Comparison of ENCODE assay signal across 9 mouse cellular contexts in the genomic region with DNA sequence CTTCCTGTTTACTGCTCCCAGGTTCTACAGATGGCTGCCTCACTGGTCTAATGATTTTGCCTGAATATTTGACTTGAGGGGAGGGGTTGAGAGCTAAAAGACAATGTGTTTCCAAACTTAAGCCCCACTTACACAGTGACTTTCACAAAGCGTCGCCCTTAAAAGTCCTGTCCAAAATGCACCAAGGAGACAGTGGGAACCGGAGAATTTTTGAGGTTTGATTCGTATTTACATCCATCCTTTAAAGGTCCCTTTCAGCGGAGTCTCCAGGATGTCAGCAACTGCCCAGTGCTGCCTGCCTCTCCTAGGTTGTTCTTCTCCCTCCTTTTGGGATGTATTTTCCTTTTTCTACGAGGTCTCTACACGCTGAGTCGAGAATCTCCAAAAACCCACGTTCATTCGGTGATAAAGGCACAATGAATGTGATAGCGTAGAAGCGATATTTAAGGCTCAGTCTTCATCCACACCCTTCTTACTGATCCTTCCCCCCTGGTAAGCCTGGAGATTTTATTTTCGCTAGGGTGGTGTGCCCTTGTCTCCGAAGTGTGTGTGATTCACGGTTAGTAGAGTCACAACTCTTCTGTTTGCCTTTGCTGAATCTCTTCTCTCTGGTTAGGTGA. TPM values are rescaled to one million over a fixed set of nuclear protein-coding genes. Genes with fewer than 3 reads are reported as not detected.
A peak's percentile ranks its signal among the peaks of the same experiment; 100 is the strongest.
DNase-seq lines count a peak whose midpoint lies in the region; ATAC-seq lines count a peak whose summit lies in the region.
"Had no signal": no experiment of that assay in that cellular context is flagged by ENCODE, and none has a peak within 500 bp of the region (broad histone marks: within the 10 kb centered on the region; RNA-seq: fewer than 3 reads in every experiment).

No protein-coding gene starts in this region.

- H3K4me3 ChIP-seq in kidney, embryonic 15.5 days (replicated peaks), result peak overlapping the region; percentile 62
- H3K4me3 ChIP-seq in midbrain, embryonic 14.5 days (replicated peaks; ENCODE audit: low read depth, low read length), result peak overlapping the region; percentile 69

- ATAC-seq in kidney, embryonic 15.5 days (replicated peaks; ENCODE audit: low FRiP score), result no peak
- no peak for ATAC-seq in midbrain, embryonic 14.5 days (ENCODE audit: low FRiP score, low TSS enrichment)

- WGBS in kidney, embryonic 15.5 days, result 2% methylated on average over 15 of the region's 15 CpGs
- under 1% methylated on average over 15 of the region's 15 CpGs for WGBS in midbrain, embryonic 14.5 days

- H3K4me1 ChIP-seq in kidney, embryonic 15.5 days, result peaks cover 68% of the 10 kb centered on the region
- peaks cover 29% of the 10 kb centered on the region for H3K4me1 ChIP-seq in midbrain, embryonic 14.5 days (ENCODE audit: control insufficient read depth, insufficient read depth, low read length)

- DNase-seq in kidney, postnatal 36 days, result no peak
- DNase-seq in embryo, embryonic 10 days (ENCODE audit: low spot score), result peak; percentile 19
- DNase-seq in forelimb bud, embryonic 11.5 days (ENCODE audit: low read depth, low spot score), result peak; percentile 12
- peak; percentile 38 for DNase-seq in midbrain, embryonic 14.5 days
- no peak for DNase-seq in testis, postnatal 10 days (ENCODE audit: low spot score)
- DNase-seq in cerebellum, adult 9-10 months, result no peak
- DNase-seq in MN1 (ENCODE audit: low spot score), result no peak
- DNase-seq: cerebellum, adult 11 months had no signal

- peak overlapping the region; percentile 98 for H3K4me2 ChIP-seq in kidney, embryonic 15.5 days
- peak overlapping the region; percentile 65 for H3K4me2 ChIP-seq in midbrain, embryonic 14.5 days (ENCODE audit: low read length)

- H3K36me3 ChIP-seq in kidney, embryonic 15.5 days, result no peaks in the 10 kb centered on the region
- no peaks in the 10 kb centered on the region for H3K36me3 ChIP-seq in midbrain, embryonic 14.5 days (ENCODE audit: control insufficient read depth, insufficient read depth, low read length)

- peaks cover 89% of the 10 kb centered on the region for H3K27me3 ChIP-seq in kidney, embryonic 15.5 days
- peaks cover 7% of the 10 kb centered on the region; the same call in 1 of the 2 replicates for H3K27me3 ChIP-seq in midbrain, embryonic 14.5 days (ENCODE audit: control insufficient read depth, insufficient read depth, low read length)

- H3K9me3 ChIP-seq in kidney, embryonic 15.5 days (replicated peaks), result no peaks in the 10 kb centered on the region
- H3K9me3 ChIP-seq in midbrain, embryonic 14.5 days (ENCODE audit: control insufficient read depth, low read length), result no peaks in the 10 kb centered on the region

- H3K9ac ChIP-seq in kidney, embryonic 15.5 days, result no peak overlapping the region
- peak overlapping the region; percentile 79; the same call in 1 of the 2 replicates for H3K9ac ChIP-seq in midbrain, embryonic 14.5 days (replicated peaks; ENCODE audit: low read length)

- no peak overlapping the region for H3K27ac ChIP-seq in kidney, embryonic 15.5 days
- H3K27ac ChIP-seq in midbrain, embryonic 14.5 days (replicated peaks; ENCODE audit: low read depth, low read length), result peak overlapping the region; percentile 86

RNA-seq across cellular contexts. Expression of a gene that starts 1.1 kb away (rescaled TPM):
- polyA plus RNA-seq in kidney, embryonic 15.5 days (2015; fragmentation: Nextera tagmentation; extraction: Ambion mirVana), result 25.6 and 26.2 TPM in 2 replicates
- 75.4 and 93.8 TPM in 2 replicates for polyA plus RNA-seq in midbrain, embryonic 14.5 days (2014; fragmentation: Nextera tagmentation; extraction: Ambion mirVana)

Comparison
In these comparisons a context has a peak if more than half of its experiments do, and no peak if none do; other contexts are left out.
1. DNase-seq: peak in embryo, embryonic 10 days (single experiment), forelimb bud, embryonic 11.5 days (single experiment) and midbrain, embryonic 14.5 days (single experiment); none in kidney, postnatal 36 days (0 of 2), testis, postnatal 10 days (single experiment), cerebellum, adult 9-10 months (single experiment) and MN1 (single experiment).